Mouse (Mus musculus): ENCODE measurements at regions not wholly inside any gene's neighbourhood (a gene's known extent, or its start where the extent isn't known, plus 50 kb on each side); places are given as distances from the start of the nearest gene placed in this dataset.
A peak's percentile ranks its signal among the peaks of the same experiment; 100 is the strongest.

GRCm38 (mm10) chr4:97037693-97038348 is 145.1 kb downstream of the Gm10192 start:
- no peaks in the 10 kb centered on the region for H3K9me3 ChIP-seq (replicated peaks)
- no peak overlapping the region for H3K27ac ChIP-seq (replicated peaks)
- H3K4me2 ChIP-seq (replicated peaks) = no peak overlapping the region
- no peak overlapping the region for H3K4me3 ChIP-seq (replicated peaks)
- H3K9ac ChIP-seq = no peak overlapping the region
- H3K4me1 ChIP-seq = peaks cover 3% of the 10 kb centered on the region; the same call in 1 of the 2 replicates
- no peaks in the 10 kb centered on the region for H3K27me3 ChIP-seq
- H3K36me3 ChIP-seq = no peaks in the 10 kb centered on the region
- WGBS = 34% methylated on average over 2 of the region's 2 CpGs
- ATAC-seq (ENCODE audit: insufficient number of reproducible peaks, low FRiP score, low TSS enrichment, low read depth) = no peak

- Histone ChIP-seq H3K9me3 (replicated peaks) (no peaks in the 10 kb centered on the region), H3K4me2 (replicated peaks) (no peak overlapping the region), H3K9ac (no peak overlapping the region), H3K27ac (replicated peaks) (no peak overlapping the region), H3K4me3 (replicated peaks) (no peak overlapping the region), H3K27me3 (no peaks in the 10 kb centered on the region), H3K4me1 (no peaks in the 10 kb centered on the region), H3K36me3 (no peaks in the 10 kb centered on the region)
- ATAC-seq (ENCODE audit: insufficient number of reproducible peaks, low FRiP score, low TSS enrichment, low read depth) = no peak
These were observed 154.0 kb downstream of the Gm10192 start for GRCm38 (mm10) chr4:97028938-97029337.

GRCm38 (mm10) chr4:97025446-97026040 is 157.4 kb downstream of the Gm10192 start:
- no peak overlapping the region for H3K9ac ChIP-seq
- no peak overlapping the region for H3K27ac ChIP-seq (replicated peaks)
- 64% methylated on average over 4 of the region's 4 CpGs for WGBS
- H3K4me1 ChIP-seq = no peaks in the 10 kb centered on the region
- H3K4me2 ChIP-seq (replicated peaks) = no peak overlapping the region
- no peak for ATAC-seq (ENCODE audit: insufficient number of reproducible peaks, low FRiP score, low TSS enrichment, low read depth)
- no peaks in the 10 kb centered on the region for H3K9me3 ChIP-seq (replicated peaks)
- H3K36me3 ChIP-seq = no peaks in the 10 kb centered on the region
- H3K4me3 ChIP-seq (replicated peaks) = no peak overlapping the region
- no peaks in the 10 kb centered on the region for H3K27me3 ChIP-seq

GRCm38 (mm10) chr4:97001321-97001720 is 181.6 kb downstream of the Gm10192 start:
- Histone ChIP-seq H3K4me2 (replicated peaks) (no peak overlapping the region), H3K36me3 (no peaks in the 10 kb centered on the region), H3K4me3 (replicated peaks) (no peak overlapping the region), H3K9me3 (replicated peaks) (no peaks in the 10 kb centered on the region), H3K27ac (replicated peaks) (no peak overlapping the region), H3K27me3 (no peaks in the 10 kb centered on the region), H3K9ac (no peak overlapping the region), H3K4me1 (no peaks in the 10 kb centered on the region)
- no peak for ATAC-seq (ENCODE audit: insufficient number of reproducible peaks, low FRiP score, low TSS enrichment, low read depth)

- no peaks in the 10 kb centered on the region for H3K9me3 ChIP-seq (replicated peaks)
- H3K27ac ChIP-seq (replicated peaks) = no peak overlapping the region
- H3K4me1 ChIP-seq = no peaks in the 10 kb centered on the region
- H3K36me3 ChIP-seq = no peaks in the 10 kb centered on the region
- no peak overlapping the region for H3K4me2 ChIP-seq (replicated peaks)
- ATAC-seq (ENCODE audit: insufficient number of reproducible peaks, low FRiP score, low TSS enrichment, low read depth) = no peak
- no peak overlapping the region for H3K4me3 ChIP-seq (replicated peaks)
- WGBS = 80% methylated on average over 2 of the region's 2 CpGs
- H3K27me3 ChIP-seq = no peaks in the 10 kb centered on the region
- no peak overlapping the region for H3K9ac ChIP-seq
These were observed 195.3 kb upstream of the Gm12695 start for GRCm38 (mm10) chr4:96980311-96980710.

- ATAC-seq (ENCODE audit: insufficient number of reproducible peaks, low FRiP score, low TSS enrichment, low read depth) = no peak
- no peaks in the 10 kb centered on the region for H3K27me3 ChIP-seq
These were observed 194.9 kb upstream of the Gm12695 start for GRCm38 (mm10) chr4:96979876-96980275.

GRCm38 (mm10) chr4:96974935-96975334 is 189.9 kb upstream of the Gm12695 start:
- WGBS = 64% methylated on average over 3 of the region's 3 CpGs
- H3K4me2 ChIP-seq (replicated peaks) = no peak overlapping the region
- H3K9ac ChIP-seq = no peak overlapping the region
- no peak overlapping the region for H3K27ac ChIP-seq (replicated peaks)
- no peak overlapping the region for H3K4me3 ChIP-seq (replicated peaks)
- peak; percentile 24; the same call in 1 of the 2 replicates for ATAC-seq (ENCODE audit: insufficient number of reproducible peaks, low FRiP score, low TSS enrichment, low read depth)
- H3K27me3 ChIP-seq = no peaks in the 10 kb centered on the region
- no peaks in the 10 kb centered on the region for H3K4me1 ChIP-seq
- H3K36me3 ChIP-seq = no peaks in the 10 kb centered on the region
- no peaks in the 10 kb centered on the region for H3K9me3 ChIP-seq (replicated peaks)

More at GRCm38 (mm10) chr4:96979876-96980275, 194.9 kb upstream of the Gm12695 start:
- H3K4me3 ChIP-seq (replicated peaks) = no peak overlapping the region
- H3K9me3 ChIP-seq (replicated peaks) = no peaks in the 10 kb centered on the region
- H3K27ac ChIP-seq (replicated peaks) = no peak overlapping the region
- no peak overlapping the region for H3K9ac ChIP-seq
- H3K4me1 ChIP-seq = no peaks in the 10 kb centered on the region
- no peaks in the 10 kb centered on the region for H3K36me3 ChIP-seq
- H3K4me2 ChIP-seq (replicated peaks) = no peak overlapping the region
- 83% methylated on average over 3 of the region's 3 CpGs for WGBS

GRCm38 (mm10) chr4:96973804-96974203 is 188.8 kb upstream of the Gm12695 start:
- H3K36me3 ChIP-seq = no peaks in the 10 kb centered on the region
- no peaks in the 10 kb centered on the region for H3K27me3 ChIP-seq
- H3K4me2 ChIP-seq (replicated peaks) = no peak overlapping the region
- H3K9me3 ChIP-seq (replicated peaks) = no peaks in the 10 kb centered on the region
- ATAC-seq (ENCODE audit: insufficient number of reproducible peaks, low FRiP score, low TSS enrichment, low read depth) = no peak
- H3K9ac ChIP-seq = no peak overlapping the region
- H3K4me3 ChIP-seq (replicated peaks) = no peak overlapping the region
- H3K27ac ChIP-seq (replicated peaks) = no peak overlapping the region
- 44% methylated on average over 1 of the region's 1 CpGs for WGBS
- H3K4me1 ChIP-seq = no peaks in the 10 kb centered on the region

- Histone ChIP-seq H3K27me3 (no peaks in the 10 kb centered on the region), H3K9me3 (replicated peaks) (no peaks in the 10 kb centered on the region), H3K36me3 (no peaks in the 10 kb centered on the region), H3K4me3 (replicated peaks) (no peak overlapping the region), H3K4me1 (no peaks in the 10 kb centered on the region), H3K4me2 (replicated peaks) (no peak overlapping the region), H3K9ac (no peak overlapping the region), H3K27ac (replicated peaks) (no peak overlapping the region)
- WGBS = 47% methylated on average over 5 of the region's 5 CpGs
- ATAC-seq (ENCODE audit: insufficient number of reproducible peaks, low FRiP score, low TSS enrichment, low read depth) = no peak
These were observed 184.2 kb upstream of the Gm12695 start for GRCm38 (mm10) chr4:96969199-96969598.

GRCm38 (mm10) chr4:96968545-96969164 is 183.7 kb upstream of the Gm12695 start:
- Histone ChIP-seq H3K27me3 (no peaks in the 10 kb centered on the region), H3K27ac (replicated peaks) (no peak overlapping the region), H3K36me3 (no peaks in the 10 kb centered on the region), H3K9ac (no peak overlapping the region), H3K4me2 (replicated peaks) (no peak overlapping the region), H3K4me3 (replicated peaks) (no peak overlapping the region), H3K9me3 (replicated peaks) (no peaks in the 10 kb centered on the region), H3K4me1 (no peaks in the 10 kb centered on the region)
- WGBS = 47% methylated on average over 10 of the region's 10 CpGs
- no peak for ATAC-seq (ENCODE audit: insufficient number of reproducible peaks, low FRiP score, low TSS enrichment, low read depth)

All from embryonic facial prominence, embryonic 15.5 days (tissue).